Mouse (Mus musculus) midbrain, embryonic 11.5 days (tissue): ENCODE measurements around the gene Phf20. TPM values are rescaled to one million over a fixed set of nuclear protein-coding genes. Genes with fewer than 3 reads are reported as not detected.
A peak's percentile ranks its signal among the peaks of the same experiment; 100 is the strongest.

Experiments used
- ATAC-seq: fragments of 200-750 bp; cut with Nextera tagmentation; 2 replicates; pipeline ENCODE4 v1.8.0; 2017; ENCODE audit warnings: moderate TSS enrichment, moderate library complexity; ENCODE audit not compliant: low FRiP score
- DNase-seq: peaks from one replicate; pipeline ENCODE4 v3.0.0; 2015; ENCODE audit warnings: low spot score; ENCODE audit errors: missing footprints
- H3K27ac ChIP-seq: fragments of 300-500 bp; sonication (generic); 2 replicates; pipeline ENCODE4 v1.5.1; 2014; ENCODE audit warnings: low read depth, low read length
- H3K27me3 ChIP-seq: fragments of 300-500 bp; sonication (generic); 2 replicates; pipeline ENCODE4 v1.6.1; 2014; ENCODE audit warnings: mild to moderate bottlenecking, low read length, moderate library complexity, mixed read lengths; ENCODE audit not compliant: control insufficient read depth, insufficient read depth
- H3K36me3 ChIP-seq: fragments of 300-500 bp; sonication (generic); 2 replicates; pipeline ENCODE4 v1.6.1; 2014; ENCODE audit warnings: mild to moderate bottlenecking, low read length, moderate library complexity, mixed read lengths; ENCODE audit not compliant: control insufficient read depth, insufficient read depth
- H3K4me1 ChIP-seq: fragments of 300-500 bp; sonication (generic); 2 replicates; pipeline ENCODE4 v1.6.1; 2014; ENCODE audit warnings: low read length; ENCODE audit not compliant: control insufficient read depth, insufficient read depth
- H3K4me2 ChIP-seq: fragments of 300-500 bp; sonication (generic); 2 replicates; pipeline ENCODE4 v1.6.1; 2014; ENCODE audit warnings: mild to moderate bottlenecking, moderate library complexity
- H3K4me3 ChIP-seq: fragments of 300-500 bp; sonication (generic); 2 replicates; pipeline ENCODE4 v1.5.1; 2014; ENCODE audit warnings: low read depth, low read length
- H3K9ac ChIP-seq: fragments of 300-500 bp; sonication (generic); 2 replicates; pipeline ENCODE4 v1.6.1; 2014; ENCODE audit warnings: low read length
- H3K9me3 ChIP-seq: fragments of 300-500 bp; sonication (generic); 2 replicates; pipeline ENCODE4 v1.6.1; 2016; ENCODE audit warnings: low read length; ENCODE audit not compliant: control insufficient read depth
- WGBS: fragments of 180-500 bp; shearing (Covaris S2); extraction: QIAGEN DNeasy Blood & Tissue Kit; methylation state at CpG from one replicate; pipeline ENCODE4 v1.1.7; 2014; 5-methylcytosine and 5-hydroxymethylcytosine counted together
- polyA plus RNA-seq: library from polyadenylated mRNA; unstranded; fragments of >200 nt; fragmentation: Nextera tagmentation; extraction: Ambion mirVana; gene quantifications from 2 replicates; pipeline ENCODE4 v1.2.1, GENCODE M21; 2014

Gene Phf20
- polyA plus RNA-seq, 1 experiment from 2014 or later: 91.4 TPM

- Histone ChIP-seq H3K9me3 (no peaks in the 10 kb centered on the region), H3K27ac (no peak overlapping the region), H3K36me3 (peaks cover 16% of the 10 kb centered on the region), H3K4me3 (no peak overlapping the region), H3K4me2 (no peak overlapping the region), H3K9ac (no peak overlapping the region), H3K4me1 (no peaks in the 10 kb centered on the region), H3K27me3 (no peaks in the 10 kb centered on the region)
- ATAC-seq: no peak
- WGBS: 89% methylated on average over 7 of the region's 7 CpGs
- no peak for DNase-seq
These were observed 102.2 kb downstream of the Phf20 start for GRCm38 (mm10) chr2:156298458-156298857.

- Histone ChIP-seq H3K36me3 (peaks cover 12% of the 10 kb centered on the region), H3K9ac (no peak overlapping the region), H3K9me3 (no peaks in the 10 kb centered on the region), H3K4me2 (no peak overlapping the region), H3K27ac (no peak overlapping the region), H3K4me3 (no peak overlapping the region), H3K4me1 (no peaks in the 10 kb centered on the region), H3K27me3 (no peaks in the 10 kb centered on the region)
- no peak for ATAC-seq
- peak; percentile 8 for DNase-seq
- 95% methylated on average over 4 of the region's 4 CpGs for WGBS
These were observed 105.8 kb downstream of the Phf20 start for GRCm38 (mm10) chr2:156302063-156302462.

- WGBS: 94% methylated on average over 4 of the region's 4 CpGs
- Histone ChIP-seq H3K27me3 (no peaks in the 10 kb centered on the region), H3K9ac (no peak overlapping the region), H3K4me1 (no peaks in the 10 kb centered on the region), H3K9me3 (no peaks in the 10 kb centered on the region), H3K4me2 (no peak overlapping the region), H3K4me3 (no peak overlapping the region), H3K36me3 (peaks cover 8% of the 10 kb centered on the region), H3K27ac (no peak overlapping the region)
- no peak for ATAC-seq
- DNase-seq: peak; percentile 6
These were observed 108.1 kb downstream of the Phf20 start for GRCm38 (mm10) chr2:156304351-156304750.

GRCm38 (mm10) chr2:156305818-156306217, 109.6 kb downstream of the Phf20 start:
- DNase-seq: peak; percentile 82
- H3K27ac ChIP-seq: no peak overlapping the region
- WGBS: 90% methylated on average over 2 of the region's 2 CpGs

GRCm38 (mm10) chr2:156307261-156307660, 111.0 kb downstream of the Phf20 start:
- Histone ChIP-seq H3K27ac (no peak overlapping the region), H3K27me3 (no peaks in the 10 kb centered on the region), H3K4me2 (no peak overlapping the region), H3K36me3 (peaks cover 2% of the 10 kb centered on the region; the same call in 1 of the 2 replicates), H3K9me3 (no peaks in the 10 kb centered on the region), H3K9ac (no peak overlapping the region), H3K4me3 (no peak overlapping the region), H3K4me1 (peaks cover 4% of the 10 kb centered on the region; the same call in 1 of the 2 replicates)
- WGBS: 63% methylated on average over 5 of the region's 5 CpGs
- ATAC-seq: no peak
- peak; percentile 70 for DNase-seq

More at GRCm38 (mm10) chr2:156305818-156306217, 109.6 kb downstream of the Phf20 start:
- Histone ChIP-seq H3K27me3 (no peaks in the 10 kb centered on the region), H3K9me3 (no peaks in the 10 kb centered on the region), H3K4me2 (no peak overlapping the region), H3K4me3 (no peak overlapping the region), H3K4me1 (no peaks in the 10 kb centered on the region), H3K36me3 (peaks cover 5% of the 10 kb centered on the region), H3K9ac (no peak overlapping the region)
- 0 out of 2 replicates have a peak, but pooled peaks have one; percentile 38 for ATAC-seq

- no peak overlapping the region for H3K27ac ChIP-seq
- H3K36me3 ChIP-seq: peaks cover 4% of the 10 kb centered on the region; the same call in 1 of the 2 replicates
- H3K4me3 ChIP-seq: no peak overlapping the region
- whole genome bisulfite sequencing: 92% methylated on average over 5 of the region's 5 CpGs
- H3K9me3 ChIP-seq: no peaks in the 10 kb centered on the region
- H3K4me1 ChIP-seq: peaks cover 4% of the 10 kb centered on the region; the same call in 1 of the 2 replicates
- ATAC-seq (no peak), DNase-seq (peak; percentile 59)
- no peak overlapping the region for H3K4me2 ChIP-seq
- no peak overlapping the region for H3K9ac ChIP-seq
- H3K27me3 ChIP-seq: no peaks in the 10 kb centered on the region
These were observed 113.7 kb downstream of the Phf20 start for GRCm38 (mm10) chr2:156309948-156310347.

- H3K4me3 ChIP-seq: no peak overlapping the region
- H3K27me3 ChIP-seq: no peaks in the 10 kb centered on the region
- H3K36me3 ChIP-seq: peaks cover 4% of the 10 kb centered on the region; the same call in 1 of the 2 replicates
- no peak overlapping the region for H3K27ac ChIP-seq
- 98% methylated on average over 5 of the region's 5 CpGs for WGBS
- peak; percentile 79 for DNase-seq
- no peak for ATAC-seq
- H3K4me1 ChIP-seq: peaks cover 4% of the 10 kb centered on the region; the same call in 1 of the 2 replicates
- no peak overlapping the region for H3K4me2 ChIP-seq
- no peaks in the 10 kb centered on the region for H3K9me3 ChIP-seq
- no peak overlapping the region for H3K9ac ChIP-seq
These were observed 114.2 kb downstream of the Phf20 start for GRCm38 (mm10) chr2:156310455-156310854.

- 93% methylated on average over 5 of the region's 5 CpGs for WGBS
- peak; percentile 79 for DNase-seq
- Histone ChIP-seq H3K4me1 (peaks cover 4% of the 10 kb centered on the region; the same call in 1 of the 2 replicates), H3K4me2 (peak overlapping the region; percentile 85; the same call in 1 of the 2 replicates), H3K36me3 (peaks cover 4% of the 10 kb centered on the region; the same call in 1 of the 2 replicates), H3K4me3 (peak overlapping the region; percentile 75; the same call in 1 of the 2 replicates), H3K27ac (no peak overlapping the region), H3K9me3 (no peaks in the 10 kb centered on the region), H3K9ac (no peak overlapping the region), H3K27me3 (no peaks in the 10 kb centered on the region)
- no peak for ATAC-seq
These were observed 114.7 kb downstream of the Phf20 start for GRCm38 (mm10) chr2:156310945-156311344.

GRCm38 (mm10) chr2:156311441-156311840, 115.2 kb downstream of the Phf20 start:
- H3K27me3 ChIP-seq: no peaks in the 10 kb centered on the region
- DNase-seq (no peak), ATAC-seq (no peak)
- H3K4me3 ChIP-seq: peak overlapping the region; percentile 75
- H3K27ac ChIP-seq: peak overlapping the region; percentile 91
- peak overlapping the region; percentile 85 for H3K4me2 ChIP-seq
- 19% methylated on average over 8 of the region's 8 CpGs for WGBS
- peaks cover 4% of the 10 kb centered on the region; the same call in 1 of the 2 replicates for H3K36me3 ChIP-seq
- H3K9me3 ChIP-seq: no peaks in the 10 kb centered on the region
- H3K4me1 ChIP-seq: peaks cover 4% of the 10 kb centered on the region; the same call in 1 of the 2 replicates
- H3K9ac ChIP-seq: peak overlapping the region; percentile 93
